Mouse (Mus musculus) C2C12 (cell line): Measurements from ENCODE around the gene Pou2f1. TPM values are rescaled to one million over a fixed set of nuclear protein-coding genes. Genes with fewer than 3 reads are reported as not detected.

Experiments
- H3K27me3 ChIP-seq: one replicate; pipeline ENCODE4 v1.6.1; 2011; ENCODE audit not compliant: control insufficient read depth, insufficient read depth, insufficient read length
- H3K36me3 ChIP-seq: one replicate; pipeline ENCODE4 v1.6.1; 2011; ENCODE audit not compliant: control insufficient read depth, insufficient read depth
- H3K4me3 ChIP-seq: one replicate; pipeline ENCODE4 v1.5.1; 2011; ENCODE audit warnings: mild to moderate bottlenecking, control low read depth; ENCODE audit not compliant: poor library complexity, insufficient read depth, severe bottlenecking
- H3K79me2 ChIP-seq: one replicate; pipeline ENCODE4 v1.6.1; 2011; ENCODE audit not compliant: control insufficient read depth, insufficient read depth
- H3K79me3 ChIP-seq: one replicate; pipeline ENCODE4 v1.6.1; 2011; ENCODE audit warnings: low read depth, control low read depth
- H3ac ChIP-seq: one replicate; pipeline ENCODE3; 2011; ENCODE audit warnings: low read depth; ENCODE audit not compliant: control insufficient read depth, insufficient read length
- CEBPB ChIP-seq: IDR thresholded peaks from one replicate; pipeline ENCODE4 v1.6.1; 2011; ENCODE audit warnings: low read depth, mild to moderate bottlenecking, control low read depth, moderate library complexity
- CTCF ChIP-seq: IDR thresholded peaks from one replicate; pipeline ENCODE4 v1.5.1; 2011; ENCODE audit not compliant: control insufficient read depth, insufficient read depth, insufficient read length
- FOSL1 ChIP-seq: IDR thresholded peaks from one replicate; pipeline ENCODE4 v1.8.0; 2011; ENCODE audit warnings: mild to moderate bottlenecking, low read length; ENCODE audit not compliant: poor library complexity, insufficient read depth, severe bottlenecking
- MAX ChIP-seq: IDR thresholded peaks from one replicate; pipeline ENCODE4 v1.6.1; 2011; ENCODE audit warnings: mild to moderate bottlenecking, control low read depth
- MYOD1 ChIP-seq: IDR thresholded peaks from one replicate; pipeline ENCODE4 v1.6.1; 2011; ENCODE audit warnings: low read depth; ENCODE audit not compliant: control insufficient read depth, insufficient read length
- MYOG ChIP-seq: IDR thresholded peaks from one replicate; pipeline ENCODE4 v1.6.1; 2011; ENCODE audit not compliant: control insufficient read depth, insufficient read length; ENCODE audit errors: extremely low read depth
- USF1 ChIP-seq: IDR thresholded peaks from one replicate; pipeline ENCODE4 v1.6.1; 2011; ENCODE audit warnings: low read depth, mild to moderate bottlenecking, control low read depth, moderate library complexity
- polyA plus RNA-seq: library from polyadenylated mRNA; unstranded; fragments of >200 nt; fragmentation: generic; extraction: Trizol; gene quantifications from one replicate; pipeline ENCODE4 v1.2.1, GENCODE M21; 2012; ENCODE audit warnings: missing spikeins

Pou2f1 gene
- polyA plus RNA-seq, 1 experiment: 3.2 TPM

DNA sequence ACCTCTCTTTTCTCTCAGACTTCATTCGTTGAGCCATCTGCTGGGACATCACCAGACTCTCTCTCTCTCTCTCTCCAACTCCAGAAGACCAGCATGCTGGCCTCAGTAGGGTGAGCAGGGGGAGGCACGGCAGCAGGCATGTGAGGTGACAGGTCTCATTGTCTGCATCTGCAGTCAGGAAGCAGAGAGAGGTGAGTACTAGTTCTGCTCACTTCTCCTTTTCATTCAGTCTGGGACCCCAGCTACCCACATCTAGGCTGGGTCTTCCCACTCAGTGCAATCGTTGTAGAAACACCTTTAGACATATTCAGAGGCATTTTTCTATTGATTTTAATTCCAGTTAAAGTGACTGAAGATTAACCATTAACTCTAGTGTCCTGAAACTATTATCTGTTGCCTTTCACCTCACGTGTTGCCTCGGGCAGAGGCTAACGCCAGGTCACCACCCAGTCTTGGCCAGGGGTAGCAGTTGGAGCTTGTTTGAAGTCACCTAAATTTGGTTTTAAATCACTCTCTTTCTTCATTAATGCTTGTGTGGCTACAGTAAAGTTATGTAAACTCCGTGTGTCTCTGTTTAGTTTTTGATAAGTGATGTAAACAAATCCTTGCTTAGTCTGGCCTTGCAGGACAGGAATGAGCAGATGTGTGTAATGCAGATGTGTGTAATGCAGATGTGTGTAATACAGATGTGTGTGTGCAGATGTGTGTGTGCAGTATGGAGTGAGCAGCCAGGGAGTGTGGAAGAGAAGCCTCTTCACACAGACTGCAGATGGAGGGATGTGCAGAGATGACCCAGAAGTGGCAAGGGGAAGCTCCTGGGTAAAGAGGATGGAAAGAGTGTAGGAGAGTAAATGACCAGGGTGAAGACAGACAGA is 29.4 kb upstream of the Pou2f1 start:
- Histone ChIP-seq H3ac (no peak overlapping the region), H3K79me3 (no peaks in the 10 kb centered on the region), H3K27me3 (no peaks in the 10 kb centered on the region), H3K36me3 (no peaks in the 10 kb centered on the region), H3K79me2 (no peaks in the 10 kb centered on the region), H3K4me3 (no peak overlapping the region)
- TF ChIP-seq MAX: no peak
- TF ChIP-seq MYOG: no peak
- TF ChIP-seq MYOD1: no peak
- TF ChIP-seq CTCF: no peak
- no peak for TF ChIP-seq USF1
- no peak for TF ChIP-seq FOSL1
- no peak for TF ChIP-seq CEBPB

DNA sequence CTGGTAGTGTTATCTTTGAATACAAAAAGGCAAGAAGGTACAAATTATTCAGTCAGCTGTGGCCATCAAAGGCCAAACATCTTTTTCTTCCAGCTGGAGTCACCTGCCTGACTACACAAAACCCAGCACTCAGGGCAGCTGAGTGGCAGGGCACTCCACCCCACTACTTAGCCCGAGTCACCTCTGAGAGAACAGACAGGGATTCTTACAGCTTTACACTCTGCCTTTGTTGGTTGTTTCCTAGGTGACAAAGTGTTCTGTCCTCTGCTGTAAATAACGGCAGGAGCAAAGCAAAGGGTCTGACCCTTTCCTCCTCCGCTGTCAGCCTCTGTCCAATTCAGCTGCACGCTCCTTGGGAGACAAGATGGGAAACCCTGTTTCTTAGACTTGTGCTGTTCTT is 21.5 kb upstream of the Pou2f1 start:
- TF ChIP-seq CTCF (no peak), MAX (no peak), FOSL1 (no peak), CEBPB (no peak), MYOD1 (no peak), MYOG (no peak), USF1 (no peak)
- H3K36me3 ChIP-seq: no peaks in the 10 kb centered on the region
- no peaks in the 10 kb centered on the region for H3K79me2 ChIP-seq
- no peaks in the 10 kb centered on the region for H3K79me3 ChIP-seq
- no peak overlapping the region for H3K4me3 ChIP-seq
- H3K27me3 ChIP-seq: no peaks in the 10 kb centered on the region
- no peak overlapping the region for H3ac ChIP-seq

DNA sequence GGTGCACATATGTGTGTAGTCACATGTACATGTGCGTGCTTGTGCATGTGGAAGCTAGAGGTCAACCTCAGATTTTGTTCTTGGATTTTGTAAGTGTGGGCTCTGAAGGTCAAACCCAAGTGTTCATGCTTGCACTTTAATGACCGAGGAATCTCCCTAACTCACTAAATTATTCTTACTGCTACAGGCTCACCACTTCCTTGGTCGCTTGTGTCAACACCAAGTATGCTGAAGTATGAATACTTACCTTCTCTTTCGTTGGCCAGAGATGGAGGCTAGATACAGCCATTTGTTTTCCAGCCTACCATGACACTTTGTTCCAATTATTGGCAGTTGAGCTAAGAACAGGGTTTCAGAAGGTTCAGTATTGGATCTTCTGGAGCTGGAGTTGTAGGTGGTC is 14.7 kb upstream of the Pou2f1 start:
- Histone ChIP-seq H3K79me3 (no peaks in the 10 kb centered on the region), H3K36me3 (no peaks in the 10 kb centered on the region), H3K79me2 (no peaks in the 10 kb centered on the region)

DNA sequence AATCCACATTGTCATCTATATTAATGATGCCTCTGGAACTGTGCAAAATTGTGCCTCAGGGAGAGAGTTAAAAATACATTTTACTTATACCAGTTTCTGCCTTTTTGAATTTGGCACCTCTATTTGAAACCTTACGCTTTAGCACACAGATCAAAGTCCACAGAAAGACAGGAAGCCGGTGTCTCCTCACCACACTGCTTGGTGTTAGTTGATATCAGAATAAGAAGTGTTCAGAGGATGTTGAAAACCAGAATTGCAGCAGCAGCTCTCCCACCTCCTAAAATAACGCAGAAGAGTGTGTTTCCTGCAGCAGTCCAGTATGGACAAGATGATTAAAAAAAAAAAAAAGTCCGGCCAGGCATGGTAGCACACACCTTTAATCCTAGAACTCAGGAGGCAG is 13.8 kb upstream of the Pou2f1 start:
- no peak overlapping the region for H3ac ChIP-seq
- TF ChIP-seq MYOG (no peak), MYOD1 (no peak)

More for the DNA sequence above, 14.7 kb upstream of the Pou2f1 start:
- TF ChIP-seq MYOG (no peak), CTCF (no peak), MAX (no peak), MYOD1 (no peak), USF1 (no peak)
- Histone ChIP-seq H3K4me3 (no peak overlapping the region), H3ac (no peak overlapping the region), H3K27me3 (no peaks in the 10 kb centered on the region)

GRCm38 (mm10) chr1:166014530-166014929 is 12.1 kb upstream of the Pou2f1 start:
- H3K79me2 ChIP-seq: no peaks in the 10 kb centered on the region

More for the DNA sequence above, 13.8 kb upstream of the Pou2f1 start:
- no peaks in the 10 kb centered on the region for H3K79me2 ChIP-seq
- H3K79me3 ChIP-seq: no peaks in the 10 kb centered on the region
- no peak overlapping the region for H3K4me3 ChIP-seq
- H3K27me3 ChIP-seq: no peaks in the 10 kb centered on the region
- no peaks in the 10 kb centered on the region for H3K36me3 ChIP-seq

DNA sequence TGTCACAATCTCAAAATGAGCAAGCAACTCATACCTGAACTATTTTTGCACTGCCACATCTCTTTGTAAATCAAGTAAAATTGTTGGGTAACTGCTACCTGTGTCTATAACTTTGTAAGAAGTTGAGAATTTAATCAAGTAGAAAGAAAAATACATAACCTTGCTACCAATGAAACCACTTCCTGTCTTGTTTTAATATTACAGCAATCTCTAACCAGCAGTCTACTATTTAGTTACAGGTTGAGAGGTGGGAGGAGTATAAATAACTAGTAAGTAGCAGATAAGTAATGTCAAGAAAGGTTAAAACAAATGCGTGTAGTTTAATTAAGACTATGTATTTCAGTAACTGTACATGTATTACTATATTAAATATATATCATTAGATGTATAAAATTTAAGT is 7.6 kb upstream of the Pou2f1 start:
- no peaks in the 10 kb centered on the region for H3K79me3 ChIP-seq
- H3K27me3 ChIP-seq: no peaks in the 10 kb centered on the region
- no peak for TF ChIP-seq MAX
- no peak for TF ChIP-seq USF1
- no peak for TF ChIP-seq CEBPB
- TF ChIP-seq MYOG: no peak
- no peak for TF ChIP-seq FOSL1
- TF ChIP-seq CTCF: no peak
- TF ChIP-seq MYOD1: no peak
- H3K36me3 ChIP-seq: no peaks in the 10 kb centered on the region
- H3ac ChIP-seq: no peak overlapping the region
- H3K79me2 ChIP-seq: no peaks in the 10 kb centered on the region
- no peak overlapping the region for H3K4me3 ChIP-seq

More at GRCm38 (mm10) chr1:166014530-166014929, 12.1 kb upstream of the Pou2f1 start:
- H3K36me3 ChIP-seq: no peaks in the 10 kb centered on the region
- H3K79me3 ChIP-seq: no peaks in the 10 kb centered on the region
- no peak overlapping the region for H3ac ChIP-seq
- H3K27me3 ChIP-seq: no peaks in the 10 kb centered on the region
- H3K4me3 ChIP-seq: no peak overlapping the region
- TF ChIP-seq USF1: no peak
- no peak for TF ChIP-seq CEBPB
- peak; percentile 58 for TF ChIP-seq MYOD1
